Mouse (Mus musculus): ENCODE measurements around the gene Gm10320. TPM values are rescaled to one million over a fixed set of nuclear protein-coding genes. Genes with fewer than 3 reads are reported as not detected.

Gm10320 gene
- total RNA-seq (2021), result not detected in 2 replicates
- long read RNA-seq, experiment 1, result 0 reads
- long read RNA-seq, experiment 2, result 0 reads

DNA sequence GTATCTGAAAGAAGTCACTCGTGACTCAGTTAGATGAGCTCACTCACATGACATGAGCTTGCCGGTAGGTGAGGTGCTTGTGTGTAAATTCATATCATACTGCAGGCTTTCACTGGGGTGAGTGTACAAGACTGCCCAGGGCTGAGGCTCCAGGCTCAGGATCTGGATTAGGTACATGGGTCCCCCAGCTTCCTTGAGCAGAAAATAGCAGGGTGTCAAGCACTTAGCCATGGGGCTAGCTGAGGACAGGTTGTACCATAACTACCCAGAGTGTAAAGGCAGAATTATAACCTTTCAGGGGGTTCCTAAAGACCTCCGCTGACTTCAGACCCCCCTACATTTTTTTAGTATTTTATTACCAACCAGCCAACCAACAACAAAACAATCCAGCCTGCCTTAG, at the start of gene Gm10320:
Gm10320 (minus strand) TSS at position 93 of the 400 bp plus-strand sequence.
- DNase-seq, result no peak

DNA sequence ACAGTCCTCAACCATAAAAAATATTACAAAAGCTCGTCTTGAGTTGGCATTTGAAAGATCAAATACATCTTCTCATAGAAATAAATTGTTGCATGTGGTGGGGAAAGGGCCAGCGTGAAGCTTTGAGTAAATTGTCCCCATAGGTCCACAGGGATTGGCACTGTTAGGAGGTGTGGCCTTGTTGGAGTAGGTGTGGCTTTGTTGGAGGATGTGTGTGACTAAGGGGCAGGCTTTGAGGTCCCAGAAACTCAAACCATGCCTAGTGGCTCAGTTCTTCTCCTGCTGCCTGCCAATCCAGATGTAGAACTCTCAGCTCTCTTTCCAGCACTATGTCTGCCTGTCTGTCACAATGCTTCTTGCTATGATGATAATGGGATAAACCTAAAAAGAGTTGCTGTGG, 49.8 kb upstream of the Gm10320 start:
- DNase-seq, result no peak

DNA sequence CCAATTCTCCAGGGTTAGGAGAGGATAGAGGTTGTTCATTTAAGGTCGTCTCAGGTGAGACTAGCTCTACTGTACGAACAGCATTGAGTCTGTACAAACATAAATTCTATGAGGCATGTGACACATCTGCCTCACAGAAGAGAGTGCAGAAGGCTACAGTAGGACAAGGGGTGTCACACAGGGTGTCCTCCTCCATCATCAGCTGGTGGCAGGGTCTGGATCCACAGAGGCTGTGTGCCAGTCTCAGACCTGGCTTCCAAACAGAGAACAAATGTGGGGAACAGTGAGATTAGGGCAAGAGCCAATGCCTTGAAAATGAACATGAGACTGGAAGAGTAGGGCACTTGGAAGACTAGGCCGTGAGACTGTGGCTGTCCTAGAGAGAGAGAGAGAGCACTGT, 48.4 kb upstream of the Gm10320 start:
- no peak for DNase-seq

DNA sequence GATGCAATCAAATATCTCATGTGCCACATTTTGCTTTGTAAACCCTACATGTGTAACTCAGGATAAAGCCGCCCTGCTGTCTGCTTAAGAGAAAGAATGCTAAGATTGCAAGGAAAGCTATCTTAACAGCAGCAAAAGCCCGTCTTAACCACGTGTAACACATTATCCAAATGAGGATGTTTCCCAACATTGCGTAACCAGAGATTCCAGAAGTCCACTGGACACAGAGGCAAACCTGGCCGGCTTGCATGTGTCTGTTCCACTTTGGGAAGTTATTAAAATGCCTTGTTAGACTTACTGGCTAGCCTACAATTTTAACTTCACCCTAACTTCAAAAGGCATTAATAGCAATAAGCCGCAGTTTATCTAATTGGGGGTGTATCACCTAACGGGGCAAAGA, 47.5 kb upstream of the Gm10320 start:
- DNase-seq, result no peak

DNA sequence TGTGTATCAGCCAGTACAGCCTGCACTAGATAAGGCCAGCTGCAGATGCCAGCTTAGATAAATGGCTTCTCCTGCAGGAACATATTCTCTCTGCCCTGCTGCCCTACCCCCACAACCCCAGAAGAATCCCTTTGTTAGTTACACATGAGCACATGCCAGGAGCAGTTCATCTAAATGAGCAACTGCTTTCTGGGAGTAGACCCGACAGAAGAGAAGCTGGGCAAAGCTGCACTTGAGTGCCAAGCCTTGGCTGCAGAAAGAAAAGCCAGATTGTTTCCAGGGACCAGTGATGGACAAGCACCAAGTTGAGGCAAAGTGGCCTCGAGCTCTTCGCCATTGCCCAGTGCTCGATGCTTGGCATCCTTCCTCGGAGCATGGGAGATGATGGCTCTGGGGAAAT, 46.8 kb upstream of the Gm10320 start:
- DNase-seq, result no peak

DNA sequence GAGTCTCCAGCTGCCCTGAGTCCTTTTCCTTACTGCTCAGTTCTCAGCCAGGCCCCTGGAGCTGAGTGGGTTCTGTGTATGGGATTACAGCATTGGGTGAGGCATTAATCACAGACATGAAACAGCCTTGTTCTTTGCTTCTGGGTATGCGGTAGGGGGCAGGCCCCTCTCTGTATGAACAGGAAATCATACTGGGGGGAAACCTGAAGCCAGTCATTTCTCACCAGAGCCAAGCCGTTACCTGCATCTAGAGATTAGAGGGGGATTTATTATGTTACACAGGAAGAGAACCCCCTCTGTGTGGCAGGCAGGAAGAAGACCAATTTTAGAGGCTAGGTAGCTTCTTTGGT, 43.1 kb upstream of the Gm10320 start:
- DNase-seq, result no peak

DNA sequence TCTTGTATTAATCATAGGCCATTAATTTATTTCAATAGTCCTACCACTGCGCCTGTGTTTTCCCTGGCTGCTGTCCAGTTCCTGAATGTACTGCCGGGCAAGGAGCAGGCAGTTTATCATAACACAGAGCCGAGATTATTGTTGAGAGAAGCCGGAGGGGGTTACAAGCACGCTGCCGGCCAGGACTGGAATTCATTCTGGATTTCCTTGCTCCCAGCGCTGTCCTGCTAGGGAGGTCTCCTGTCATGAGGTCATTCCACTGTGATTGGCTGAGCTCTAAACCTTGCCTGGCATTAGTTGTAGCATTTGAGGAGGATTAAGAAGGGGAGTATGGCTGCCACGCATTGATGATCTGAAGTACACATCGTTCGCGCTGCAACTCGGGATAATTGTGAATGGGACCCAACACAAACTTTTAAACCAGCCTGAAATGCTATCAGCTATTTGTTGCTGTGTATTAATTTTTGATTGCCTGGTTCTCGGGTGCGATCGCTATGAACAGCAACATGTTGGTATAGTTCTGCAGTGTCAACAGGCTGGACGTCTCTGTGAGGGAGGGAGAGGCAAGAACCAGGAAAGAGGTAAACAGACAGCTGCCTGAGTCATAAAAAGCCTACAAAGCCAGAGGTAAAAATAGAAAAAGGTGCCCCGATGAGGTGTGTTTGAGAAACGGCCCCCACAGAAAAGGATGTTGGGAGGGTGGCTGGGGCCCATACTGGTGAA, 42.5 kb upstream of the Gm10320 start:
- DNase-seq, result peak; percentile 84

DNA sequence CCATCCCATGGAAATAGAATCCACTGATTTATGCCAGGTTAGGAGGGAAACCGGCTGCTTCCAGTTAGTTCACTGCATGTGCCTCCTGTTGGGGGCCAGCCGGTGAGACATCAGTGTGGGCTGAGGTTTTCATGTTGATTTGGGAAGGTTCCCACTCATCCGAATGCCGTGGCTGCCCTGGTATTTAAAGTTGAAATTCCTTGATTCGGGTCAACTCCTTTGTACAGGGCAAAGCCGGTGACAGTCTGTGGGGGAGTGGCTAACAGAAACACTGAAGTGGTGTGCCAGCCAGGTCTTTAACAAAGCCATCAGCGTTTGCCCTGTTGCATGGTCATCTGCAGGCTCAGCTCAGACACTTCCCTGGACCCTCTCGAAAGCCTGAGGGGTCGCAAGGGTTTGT, 41.6 kb upstream of the Gm10320 start:
- DNase-seq, result no peak

DNA sequence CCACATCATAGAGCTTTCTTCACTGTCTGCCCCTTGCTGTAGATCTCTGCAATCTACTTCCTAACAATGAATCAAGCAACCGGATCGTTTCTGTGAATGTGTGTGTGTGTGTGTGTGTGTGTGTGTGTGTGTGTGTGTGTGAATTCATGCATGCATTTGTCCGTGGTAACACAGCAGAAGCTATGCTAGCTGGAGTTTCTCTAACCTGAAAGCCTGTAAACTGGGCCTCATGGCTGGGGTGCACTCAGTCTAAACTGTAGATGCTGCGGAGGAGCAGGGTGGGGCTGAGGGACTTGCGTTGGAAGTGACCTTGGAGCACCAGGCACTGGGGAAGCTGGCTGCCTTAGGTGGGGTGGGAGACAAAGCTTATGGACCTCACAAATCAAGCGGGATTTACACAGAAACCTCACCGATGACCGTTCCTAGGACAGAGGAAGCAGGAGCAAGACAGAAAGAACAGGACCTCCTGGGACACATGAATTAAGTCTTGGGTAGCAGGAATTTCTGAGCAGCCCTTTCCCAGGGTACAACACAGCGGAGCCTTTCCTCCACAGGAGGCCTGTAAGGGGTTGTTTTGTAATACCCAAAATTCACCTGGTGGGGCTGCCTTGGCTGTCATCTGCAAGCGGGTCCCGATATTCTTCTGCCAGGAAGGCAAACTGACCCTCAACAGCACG, 41.0 kb upstream of the Gm10320 start:
- DNase-seq, result no peak

DNA sequence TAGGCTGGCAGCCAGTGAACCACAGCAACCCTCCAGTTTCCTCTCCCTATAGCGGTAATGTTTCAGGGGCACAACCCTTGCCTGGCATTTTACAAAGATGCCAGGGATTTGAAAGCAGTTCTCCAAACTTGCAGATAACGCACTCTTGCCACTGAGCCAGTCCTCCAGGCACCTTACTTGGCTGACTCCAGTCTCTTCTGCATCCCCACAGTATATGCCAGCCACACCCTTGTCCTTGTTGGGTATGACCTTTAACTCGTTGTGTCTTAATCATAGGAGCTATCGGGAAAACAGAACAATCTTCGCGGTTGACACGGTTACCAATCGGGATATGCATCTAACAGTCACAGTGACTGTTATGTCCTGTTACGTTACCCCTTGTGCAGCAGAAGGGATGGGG, 40.2 kb upstream of the Gm10320 start:
- DNase-seq, result no peak

DNA sequence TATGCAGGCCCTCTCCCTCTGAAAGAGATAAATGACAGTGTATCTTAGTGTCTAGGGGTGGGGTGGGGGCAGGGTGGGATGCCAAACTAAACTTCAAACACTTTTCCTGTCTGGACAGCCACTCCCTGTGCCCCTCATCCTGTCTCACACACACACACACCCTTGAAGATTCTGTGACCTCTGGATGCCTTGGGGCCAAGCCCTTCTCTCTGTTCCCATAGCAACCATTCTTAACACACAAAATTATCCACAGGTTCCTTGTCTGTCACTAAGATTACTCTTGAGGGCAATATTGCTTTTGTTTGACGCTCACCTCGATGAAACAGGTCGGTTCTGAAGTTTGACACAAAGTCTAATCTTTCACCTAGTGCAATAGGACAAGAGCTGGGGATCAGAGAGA, 39.5 kb upstream of the Gm10320 start:
- no peak for DNase-seq

DNA sequence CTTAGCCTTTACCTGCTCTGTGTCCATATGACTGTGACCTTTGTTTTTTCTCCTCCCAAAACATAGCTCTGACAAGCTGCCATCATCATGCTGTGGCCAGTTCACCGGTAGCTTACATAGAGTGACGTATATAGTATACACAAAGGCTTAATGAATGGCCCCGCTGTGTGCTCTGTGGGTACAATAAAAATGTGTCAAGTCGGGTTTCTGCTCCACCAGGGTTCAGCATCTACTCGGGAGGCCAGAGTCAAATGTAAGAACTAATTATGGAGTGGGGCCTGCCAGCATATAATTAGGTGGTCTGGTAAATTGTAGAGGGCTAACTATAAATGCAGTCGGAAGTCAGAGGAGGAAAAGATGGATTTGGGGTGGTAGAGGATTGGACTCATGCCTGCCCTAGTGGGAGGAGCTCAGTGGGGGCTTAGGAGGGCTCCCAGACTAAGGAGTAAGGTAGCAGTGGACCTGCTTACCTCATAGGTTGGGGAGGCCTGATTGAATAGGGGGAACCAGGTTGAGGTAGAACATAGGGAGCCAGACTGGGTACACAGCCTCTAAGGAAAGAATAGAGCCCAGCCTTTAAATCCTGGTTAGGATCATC, 32.0 kb upstream of the Gm10320 start:
- no peak for DNase-seq

DNA sequence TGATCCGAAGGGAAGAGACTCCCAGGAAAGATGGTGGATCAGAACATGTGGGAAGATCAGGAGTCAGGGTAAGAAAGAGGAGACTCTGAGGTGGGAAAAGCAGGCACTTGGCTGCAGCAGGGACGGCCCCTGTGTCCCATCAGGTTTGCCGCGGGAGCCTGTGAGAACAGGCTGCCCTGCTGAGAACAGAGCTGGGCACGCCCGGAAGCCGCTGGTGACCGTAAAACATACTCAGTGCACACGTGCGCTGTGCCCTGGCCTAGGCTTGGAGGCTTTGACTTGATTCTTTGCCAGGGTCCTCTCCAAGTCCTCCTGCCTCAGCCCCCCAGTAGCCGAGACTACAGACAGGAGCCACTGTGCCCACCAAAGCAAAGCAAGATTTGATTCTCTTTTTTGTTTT, 26.5 kb upstream of the Gm10320 start:
- no peak for DNase-seq

DNA sequence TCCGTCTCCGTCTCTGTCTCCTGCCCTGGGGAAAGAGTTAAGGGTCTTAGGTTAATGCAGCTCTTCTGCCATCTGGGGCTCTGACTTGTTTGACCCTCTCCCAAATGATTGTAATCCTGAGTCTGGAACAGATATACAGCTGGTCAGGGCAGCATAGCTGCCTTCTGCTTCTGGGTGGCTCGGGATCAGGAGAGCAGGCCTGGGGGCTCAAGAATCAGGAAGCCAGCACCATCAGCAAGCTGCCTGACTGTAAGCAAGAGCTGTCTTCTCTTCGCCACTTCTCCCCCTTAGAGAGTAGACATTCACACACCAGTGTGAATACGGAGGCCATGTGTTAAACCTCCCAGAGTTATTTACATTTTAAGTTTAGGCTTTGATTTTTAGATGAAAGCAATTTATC, 25.9 kb upstream of the Gm10320 start:
- DNase-seq, result no peak

DNA sequence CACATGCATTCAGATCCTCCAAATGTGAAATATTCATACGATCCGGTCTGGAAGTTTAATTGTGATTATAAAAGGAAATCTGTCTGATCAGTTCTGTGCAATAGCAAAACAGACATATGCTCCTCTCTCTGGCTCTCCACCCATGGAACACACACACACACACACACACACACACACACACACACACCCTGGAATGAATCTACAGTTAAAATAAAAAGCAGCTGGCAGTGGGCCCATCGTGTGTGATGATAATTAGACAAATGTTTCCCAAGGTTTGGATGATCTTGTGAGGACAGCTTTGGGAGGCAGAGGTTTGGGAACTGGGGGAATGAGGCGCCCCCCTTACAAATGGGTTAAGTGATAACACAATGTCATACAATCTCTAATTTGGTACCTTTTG, 25.2 kb upstream of the Gm10320 start:
- DNase-seq, result no peak

DNA sequence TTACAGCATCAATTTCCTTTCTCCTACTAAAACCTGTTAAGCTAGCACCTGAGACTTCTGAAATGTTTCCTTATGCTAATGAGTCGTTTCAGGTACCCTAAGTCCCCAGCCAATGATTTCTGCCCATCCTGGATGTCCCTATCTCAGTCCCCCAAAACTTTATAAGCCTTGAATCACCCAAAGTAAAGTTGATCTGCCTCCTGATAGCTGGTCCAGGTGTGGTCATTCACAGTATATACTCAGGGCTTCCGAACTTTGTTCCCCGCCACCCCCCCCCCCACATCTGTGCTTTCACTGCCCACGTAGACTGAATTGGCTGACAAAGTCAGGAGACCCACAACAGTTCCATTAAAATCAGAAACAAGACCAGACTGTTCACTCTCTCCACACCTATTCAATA, 20.3 kb upstream of the Gm10320 start:
- DNase-seq, result no peak

DNA sequence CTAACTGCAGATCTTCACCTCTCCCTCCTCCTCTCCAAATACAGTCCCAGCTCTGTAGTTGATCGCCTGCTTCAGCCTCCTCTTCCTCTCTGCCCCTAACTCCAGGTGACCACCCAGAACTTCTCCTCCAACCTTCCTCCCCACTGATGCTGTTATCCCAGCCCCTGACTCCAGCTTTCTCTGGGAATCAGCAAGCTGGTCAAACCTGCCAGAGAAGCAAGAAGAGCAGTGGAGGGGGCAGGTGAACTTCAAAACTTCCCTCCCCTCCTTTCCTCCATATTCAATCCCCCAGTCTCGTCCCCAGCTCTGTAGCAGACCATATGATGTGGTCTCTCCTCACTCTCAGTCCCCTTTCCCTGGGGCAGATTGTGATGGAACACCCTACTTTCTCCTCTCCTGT, 15.9 kb upstream of the Gm10320 start:
- DNase-seq, result no peak

DNA sequence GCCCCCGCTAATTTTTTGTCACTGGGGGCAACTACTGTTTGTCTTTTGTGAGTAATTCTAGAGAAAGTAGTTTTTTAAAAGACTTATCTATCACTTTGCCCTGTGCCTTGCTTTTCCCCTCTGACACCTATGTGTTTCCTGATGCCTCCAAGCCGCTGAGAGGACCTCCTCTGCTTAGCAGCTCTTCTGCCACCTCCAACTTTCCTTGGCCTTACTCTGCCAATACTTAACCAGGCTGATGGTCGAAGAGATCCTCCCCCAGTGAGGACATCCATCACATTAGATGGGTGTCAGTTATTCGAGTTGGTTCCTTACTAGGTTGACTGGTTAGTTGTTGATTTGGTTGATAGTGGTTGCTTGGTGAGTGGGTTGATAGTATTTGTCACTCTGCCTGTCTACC, 14.7 kb upstream of the Gm10320 start:
- DNase-seq, result no peak

DNA sequence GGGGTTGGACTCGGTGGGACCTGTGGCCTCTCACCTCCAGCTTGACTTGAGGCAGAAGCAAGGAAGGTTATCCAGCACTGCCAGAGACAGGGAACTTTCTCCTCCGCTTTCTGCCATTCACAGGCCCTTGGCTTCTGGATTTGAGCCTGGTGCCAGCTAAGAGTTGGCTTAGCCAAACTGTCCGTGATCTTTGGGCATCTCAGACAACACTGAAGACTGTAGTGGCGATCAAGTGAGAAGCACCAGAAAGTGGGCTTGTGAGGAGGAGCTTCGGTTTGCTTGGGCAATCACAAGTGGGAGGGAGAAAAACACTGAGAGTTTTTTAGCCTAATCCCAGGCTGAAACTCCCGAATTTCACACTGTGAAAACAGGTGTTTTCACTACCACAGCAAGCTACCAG, 14.2 kb upstream of the Gm10320 start:
- no peak for DNase-seq

DNA sequence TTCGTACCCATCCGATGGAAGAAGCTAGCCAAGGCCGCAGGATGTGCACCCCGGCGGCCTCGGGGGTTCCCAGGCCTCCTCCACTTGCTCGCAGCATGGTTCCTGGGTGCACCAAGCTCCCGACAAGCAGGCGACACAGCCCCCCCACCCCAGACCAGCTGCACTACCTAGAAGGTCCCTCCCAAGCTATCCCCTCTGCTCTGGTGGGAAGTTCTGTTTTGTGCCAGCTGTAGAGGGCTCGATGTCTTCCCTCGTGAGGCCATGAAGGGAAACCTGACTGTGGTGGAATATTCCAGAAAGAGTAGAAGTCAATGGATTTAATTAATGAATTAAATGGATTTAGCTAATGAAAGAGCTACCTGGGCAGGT, 13.7 kb upstream of the Gm10320 start:
- no peak for DNase-seq

DNA sequence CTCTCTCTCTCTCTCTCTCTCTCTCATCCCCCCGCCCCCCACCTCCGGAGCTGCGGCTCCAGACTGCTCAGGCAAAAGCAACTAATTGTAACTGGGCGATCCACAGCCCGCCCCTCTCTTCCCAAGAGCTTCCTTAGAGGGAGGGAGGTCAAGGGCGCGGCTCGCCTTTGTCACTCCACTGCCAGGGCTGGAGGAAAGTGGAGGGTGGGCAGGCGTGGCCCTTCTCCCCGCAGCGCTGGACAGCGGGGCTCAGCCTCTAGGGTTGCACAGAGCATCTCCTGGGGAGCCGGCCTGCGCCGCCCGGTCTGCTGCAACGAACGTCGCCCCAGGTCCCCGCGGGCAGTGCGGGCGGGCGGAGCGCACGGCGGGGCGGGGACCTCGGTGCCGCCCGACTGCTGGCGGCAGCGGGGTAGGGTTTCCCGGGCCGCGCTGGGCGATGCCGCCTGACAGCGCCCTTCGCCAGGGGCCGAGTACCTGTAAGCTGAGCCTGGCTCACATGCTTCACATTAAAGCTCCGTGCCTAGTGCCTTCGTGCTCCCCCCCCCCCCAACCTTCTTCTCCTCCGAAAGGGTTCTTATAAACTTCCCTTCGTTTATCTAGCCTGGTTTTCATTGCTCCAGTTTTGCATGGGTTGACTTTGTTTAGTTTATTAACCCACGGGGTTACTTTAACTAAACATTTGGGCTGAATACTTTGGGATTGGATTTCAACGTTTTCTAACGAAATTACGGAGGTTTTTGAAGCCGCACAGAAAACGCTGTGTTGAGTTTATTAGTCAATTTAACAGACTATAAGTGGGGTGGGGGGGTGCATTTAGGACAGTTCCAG, 13.1 kb upstream of the Gm10320 start:
- peak; percentile 37 for DNase-seq

DNA sequence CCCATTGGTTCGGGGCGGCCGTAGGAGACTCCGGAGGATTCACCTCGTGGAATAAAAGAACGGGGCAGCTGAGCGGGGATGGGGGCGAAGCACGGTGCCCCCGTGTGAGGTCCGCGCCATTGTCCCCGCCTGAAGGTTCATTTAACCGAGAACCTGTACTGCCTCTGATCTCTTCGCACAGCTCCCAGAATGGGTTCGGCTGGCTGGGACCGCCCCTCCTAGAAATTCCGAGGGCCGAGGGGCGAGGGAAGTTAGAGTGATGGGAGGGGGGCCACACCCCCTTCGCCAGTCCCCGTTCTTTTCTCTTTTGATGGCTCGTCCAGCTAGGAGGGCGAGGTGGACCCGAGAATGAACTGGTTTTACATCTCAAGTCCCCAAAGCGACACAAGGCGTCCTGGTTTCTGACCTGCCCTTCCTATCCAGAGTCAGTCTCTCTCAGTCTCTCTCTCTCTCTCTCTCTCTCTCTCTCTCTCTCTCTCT, 12.4 kb upstream of the Gm10320 start:
- no peak for DNase-seq

DNA sequence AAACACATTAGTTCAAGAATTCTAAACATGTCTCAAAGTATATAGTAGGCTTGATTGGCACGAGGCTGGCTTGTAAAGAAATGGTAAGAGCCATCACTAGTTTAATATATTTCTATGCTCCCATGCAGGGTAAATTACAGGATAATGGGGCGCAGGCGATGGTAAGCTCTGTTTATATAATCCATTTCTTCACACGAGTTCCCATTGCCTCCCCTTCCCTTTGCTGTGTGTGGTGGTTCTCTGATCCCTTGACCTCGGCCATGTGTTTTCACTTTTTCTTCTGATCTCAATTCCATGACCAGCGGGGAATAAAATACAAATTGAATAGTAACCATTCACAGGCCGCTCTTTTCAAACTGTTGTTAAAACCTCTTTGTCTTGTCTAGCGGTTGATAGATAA, 11.8 kb upstream of the Gm10320 start:
- DNase-seq, result no peak
